Mouse (Mus musculus) heart, adult 11 months (tissue): ENCODE measurements at regions not wholly inside any gene's neighbourhood (a gene's known extent, or its start where the extent isn't known, plus 50 kb on each side); places are given as distances from the start of the nearest gene placed in this dataset.
A peak's percentile ranks its signal among the peaks of the same experiment; 100 is the strongest.

ENCODE experiments used
- DNase-seq: peaks from one replicate; pipeline ENCODE4 v3.0.0; 2022

DNA sequence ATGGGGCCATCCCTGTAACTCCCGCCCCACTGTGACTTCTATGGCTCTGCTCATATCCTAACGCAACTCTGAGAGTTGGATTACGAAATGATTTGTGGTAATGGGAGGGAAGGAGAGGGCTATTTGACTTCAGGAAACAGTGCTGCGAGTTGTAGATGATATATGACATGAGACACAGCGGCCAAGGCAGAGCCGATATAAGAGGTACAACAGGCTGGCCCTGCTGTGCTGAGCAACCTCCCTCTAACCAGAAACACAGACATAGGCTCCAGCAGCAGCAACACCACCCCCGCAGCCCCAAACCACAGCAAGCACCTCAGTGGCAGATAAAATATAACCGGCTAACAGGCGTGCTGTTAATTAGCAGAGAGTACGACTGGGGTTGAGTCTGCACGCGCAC is 312.5 kb upstream of the Mgmt start:
- DNase-seq, result peak; percentile 82

DNA sequence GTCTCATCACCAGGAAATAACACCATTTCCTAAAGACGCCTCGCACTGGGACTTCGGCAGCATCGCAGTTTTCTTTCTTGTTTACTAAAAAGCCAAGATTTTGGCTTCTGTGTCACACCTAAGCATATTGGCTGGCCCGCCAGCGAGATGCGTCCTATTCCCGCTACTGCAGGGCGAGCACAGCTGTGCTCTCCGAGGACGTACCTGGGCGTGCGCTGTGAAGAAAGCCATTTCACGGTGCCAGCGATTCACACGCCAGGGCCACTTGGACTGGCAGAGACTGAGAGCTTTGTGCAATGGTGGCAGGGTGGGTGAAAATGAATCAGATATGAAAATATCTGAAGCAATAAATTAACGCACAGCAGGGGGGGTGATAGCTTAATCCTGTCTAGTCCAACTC is 310.1 kb upstream of the Mgmt start:
- peak; percentile 67 for DNase-seq

DNA sequence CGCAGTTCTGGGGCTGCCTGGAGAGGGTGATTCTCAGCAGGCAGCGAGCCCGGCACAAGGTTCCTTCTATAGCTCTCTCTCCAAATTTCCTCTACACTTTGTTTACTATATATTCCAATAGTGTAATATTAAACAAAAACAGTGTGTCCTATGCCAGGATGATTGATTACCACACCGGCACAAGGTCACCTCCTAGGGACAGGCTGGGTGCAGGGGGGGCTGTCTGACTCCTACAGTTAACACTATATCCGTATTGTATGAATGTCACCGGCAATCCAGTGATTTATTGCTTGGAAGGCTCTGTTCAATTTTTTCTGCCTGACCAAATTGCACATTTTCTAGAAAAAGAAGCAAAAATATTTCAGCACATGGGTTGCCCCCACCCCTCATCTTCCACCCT is 305.9 kb upstream of the Mgmt start:
- DNase-seq, result peak; percentile 79

DNA sequence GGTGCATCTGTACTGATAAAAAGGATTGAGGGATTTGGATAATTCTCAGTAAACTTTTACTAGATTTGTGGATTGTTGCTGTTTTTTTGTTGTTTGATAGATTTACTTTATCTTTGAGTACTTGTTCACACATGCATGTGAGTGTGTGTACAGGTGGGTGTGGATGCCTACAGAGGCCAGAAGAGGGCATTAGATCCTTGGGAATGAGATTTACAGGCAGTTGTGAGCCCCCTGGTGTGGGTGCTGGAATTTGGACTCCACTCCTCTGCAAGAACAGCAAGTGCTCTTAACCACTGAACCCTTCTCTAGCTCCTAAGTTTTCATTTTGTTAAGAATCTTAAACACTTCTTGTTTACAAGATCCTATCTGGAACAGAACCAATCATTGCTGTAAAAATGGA is 303.5 kb upstream of the Mgmt start:
- no peak for DNase-seq

DNA sequence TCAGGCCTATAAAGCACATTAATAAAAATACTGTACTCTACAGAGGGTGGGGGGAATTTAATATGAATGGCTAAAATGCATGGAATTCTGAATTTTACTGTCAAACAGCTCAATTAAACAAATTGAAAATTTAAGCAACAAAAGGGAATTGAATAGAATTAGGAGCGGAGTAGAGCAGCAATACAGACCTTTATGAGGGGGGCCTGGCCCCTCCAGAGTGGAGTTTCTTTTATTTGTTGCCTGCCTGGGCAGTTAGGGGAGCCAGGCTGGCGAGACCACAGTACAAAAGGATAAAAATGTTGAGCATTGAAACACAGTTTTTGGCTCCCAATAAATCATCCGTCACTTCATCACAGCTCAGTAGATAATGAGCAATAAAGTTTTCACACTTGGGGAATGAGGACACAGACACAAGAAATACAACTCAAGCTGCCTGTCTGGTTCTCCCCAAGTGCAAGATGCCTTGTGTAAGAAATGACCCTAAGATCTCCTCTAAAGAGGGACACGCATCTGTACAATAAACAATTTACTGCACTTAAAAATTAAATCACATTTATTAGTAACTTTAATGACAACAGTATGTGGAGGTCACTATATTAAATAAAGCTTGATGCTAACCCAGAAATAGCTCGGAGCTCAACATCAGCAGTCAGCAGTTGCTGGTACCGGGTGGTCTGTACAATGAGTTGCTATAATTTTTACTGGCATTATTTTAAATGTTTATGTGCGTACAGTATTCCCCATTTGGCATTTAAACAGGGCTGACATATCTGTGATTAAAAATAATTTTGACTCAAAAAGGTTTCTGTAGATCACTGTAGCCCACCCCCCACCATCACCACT is 286.9 kb upstream of the Mgmt start:
- DNase-seq, result peak; percentile 16

DNA sequence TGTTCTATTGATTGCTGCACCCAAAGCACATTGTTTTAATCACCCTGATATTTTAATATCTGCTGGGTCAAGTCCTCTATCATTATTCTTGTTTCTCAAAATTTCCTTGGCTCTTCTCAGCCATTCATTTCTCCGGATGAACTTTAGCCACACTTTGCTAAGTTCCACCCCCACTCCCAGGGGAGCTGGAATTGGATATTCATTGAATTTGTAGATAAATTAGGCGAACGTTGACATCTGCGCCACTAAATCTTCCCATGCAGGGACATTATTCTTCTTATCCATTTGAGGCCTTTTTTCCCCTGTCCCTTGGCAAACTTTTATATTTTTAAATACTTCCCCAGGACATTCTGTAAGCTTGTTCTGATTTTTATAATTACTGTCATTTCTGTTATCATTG is 280.9 kb upstream of the Mgmt start:
- peak; percentile 96 for DNase-seq

DNA sequence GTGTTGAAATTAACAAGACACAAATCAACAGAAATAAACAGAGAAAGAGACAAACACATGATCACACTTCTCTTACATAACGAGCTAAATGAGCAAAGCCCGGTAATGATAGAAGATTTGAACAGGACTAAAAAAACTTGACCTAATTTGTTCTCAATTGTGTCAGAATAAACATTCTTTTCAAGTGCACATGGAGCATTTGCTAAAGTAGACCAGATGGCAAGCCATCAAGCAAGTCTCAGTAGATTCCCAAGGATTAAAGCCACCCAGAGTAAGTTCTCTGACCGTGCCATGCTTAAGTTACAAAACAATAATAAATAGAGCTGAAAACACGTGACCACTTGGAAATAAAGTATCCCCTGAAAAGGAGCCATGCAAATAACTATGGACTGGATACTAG is 269.9 kb upstream of the Mgmt start:
- peak; percentile 19 for DNase-seq

DNA sequence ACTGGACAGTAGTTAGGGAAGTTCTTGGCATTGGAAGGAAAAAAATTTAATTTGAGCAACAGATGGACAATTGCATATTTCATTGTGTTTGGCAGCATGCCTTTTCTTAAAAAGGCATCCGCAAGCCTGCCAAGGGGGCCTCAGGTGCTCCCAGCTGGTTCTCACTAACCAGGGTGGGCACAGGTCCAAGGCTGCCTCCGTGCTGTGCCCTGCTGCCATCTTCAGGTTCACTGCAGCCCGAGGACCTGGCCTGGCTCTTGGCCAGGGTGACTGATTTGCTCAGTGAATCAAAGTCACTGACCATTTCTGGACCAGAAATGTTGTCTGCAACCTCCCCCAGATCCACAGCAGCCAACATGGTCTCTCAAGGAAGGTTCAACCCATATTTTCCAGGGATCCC is 263.3 kb upstream of the Mgmt start:
- DNase-seq, result peak; percentile 90

DNA sequence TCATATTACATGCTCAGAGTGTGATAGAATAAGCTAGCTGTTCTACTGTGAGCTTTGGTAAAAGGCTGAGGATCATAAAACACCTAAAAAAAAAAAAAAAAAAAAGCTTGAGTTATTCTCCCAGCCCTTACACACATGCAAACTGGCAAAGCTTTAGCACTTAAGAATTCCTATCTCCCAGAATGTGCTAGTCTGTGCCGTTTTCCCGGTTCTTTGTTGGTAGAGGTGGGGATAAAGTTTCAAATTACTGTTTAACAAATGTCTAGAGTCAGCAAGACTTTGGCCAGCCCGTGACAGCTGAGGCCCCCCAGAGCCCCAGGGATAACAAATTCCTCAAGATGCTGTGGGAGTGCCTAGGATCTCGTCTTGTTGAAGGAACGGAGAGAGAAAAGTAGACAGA is 254.3 kb upstream of the Mgmt start:
- DNase-seq, result peak; percentile 28

DNA sequence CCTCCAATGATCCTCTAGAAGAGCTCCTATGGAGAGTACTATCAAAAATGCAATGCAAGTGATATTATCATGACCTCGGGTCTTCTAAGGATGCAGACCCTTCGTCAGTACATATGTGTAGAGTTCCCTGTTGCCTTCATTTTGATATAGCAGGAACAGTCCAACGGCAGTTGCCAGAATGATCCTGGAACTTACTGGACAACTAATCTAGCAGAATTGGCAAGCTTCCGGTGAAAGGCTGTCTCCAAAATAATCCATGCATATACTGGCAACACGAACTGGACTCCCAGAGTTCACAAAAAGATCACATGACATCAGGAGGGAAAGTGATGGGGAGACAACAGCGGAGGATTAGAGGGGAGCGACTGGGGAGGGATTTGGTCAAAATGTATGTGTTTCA is 253.6 kb upstream of the Mgmt start:
- peak; percentile 65 for DNase-seq

DNA sequence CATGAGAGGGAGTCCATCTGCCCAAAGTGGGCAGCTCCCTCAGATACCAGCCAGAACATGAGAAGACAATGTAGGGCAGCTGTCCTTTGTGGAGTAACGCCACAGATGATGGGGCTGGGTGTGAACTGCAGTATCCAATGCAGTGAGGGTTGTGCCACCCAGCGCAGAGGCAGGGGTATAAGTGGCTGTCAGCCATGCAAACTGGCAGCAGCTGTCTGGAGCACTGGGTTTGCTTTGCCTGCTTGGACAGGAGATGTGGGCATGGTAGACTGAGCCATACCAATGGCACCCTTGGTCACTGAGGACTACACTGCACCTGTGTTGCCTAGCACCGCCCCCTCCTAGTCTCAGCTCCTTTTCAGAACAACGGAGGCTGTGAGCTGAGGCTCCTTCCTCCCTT is 244.6 kb upstream of the Mgmt start:
- peak; percentile 64 for DNase-seq

DNA sequence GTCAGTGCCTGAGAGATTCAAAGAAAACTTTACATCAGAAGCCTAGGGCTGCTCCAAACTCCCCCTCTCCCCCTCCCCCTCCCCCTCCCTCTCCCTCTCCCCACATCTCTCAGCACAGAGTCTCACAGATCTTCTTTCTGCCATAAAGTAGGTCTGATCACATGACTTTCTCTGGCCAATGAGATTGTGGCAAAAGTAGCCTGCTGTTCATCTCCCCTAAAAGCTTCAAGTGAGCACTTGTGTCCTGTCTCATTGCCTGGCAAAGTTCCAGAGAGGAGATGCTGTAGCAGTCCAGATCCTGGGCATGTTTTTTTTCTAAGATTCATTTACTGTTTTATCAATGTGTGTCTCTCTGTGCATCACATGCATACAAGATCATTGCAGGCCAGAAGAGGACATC is 234.5 kb upstream of the Mgmt start:
- DNase-seq, result peak; percentile 27

DNA sequence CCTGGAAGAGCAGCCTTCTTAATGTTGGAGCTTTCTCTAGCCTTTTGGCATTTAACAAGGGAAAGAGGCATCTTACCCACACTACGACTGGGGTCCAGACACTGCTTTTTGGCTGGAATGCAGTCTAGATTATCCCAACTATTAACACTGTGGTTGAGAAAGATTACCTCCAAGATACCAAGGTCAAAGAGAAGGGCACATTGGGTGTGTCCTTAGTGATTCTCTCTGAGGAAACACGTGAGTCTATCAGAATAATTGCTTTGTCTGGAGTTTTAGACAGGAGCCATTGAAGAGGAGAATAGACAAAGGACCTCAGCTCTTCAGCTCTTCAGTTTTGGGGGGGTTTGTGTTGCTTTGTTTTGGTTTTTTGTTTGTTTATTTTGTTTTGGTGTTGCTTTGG is 234.0 kb upstream of the Mgmt start:
- no peak for DNase-seq

DNA sequence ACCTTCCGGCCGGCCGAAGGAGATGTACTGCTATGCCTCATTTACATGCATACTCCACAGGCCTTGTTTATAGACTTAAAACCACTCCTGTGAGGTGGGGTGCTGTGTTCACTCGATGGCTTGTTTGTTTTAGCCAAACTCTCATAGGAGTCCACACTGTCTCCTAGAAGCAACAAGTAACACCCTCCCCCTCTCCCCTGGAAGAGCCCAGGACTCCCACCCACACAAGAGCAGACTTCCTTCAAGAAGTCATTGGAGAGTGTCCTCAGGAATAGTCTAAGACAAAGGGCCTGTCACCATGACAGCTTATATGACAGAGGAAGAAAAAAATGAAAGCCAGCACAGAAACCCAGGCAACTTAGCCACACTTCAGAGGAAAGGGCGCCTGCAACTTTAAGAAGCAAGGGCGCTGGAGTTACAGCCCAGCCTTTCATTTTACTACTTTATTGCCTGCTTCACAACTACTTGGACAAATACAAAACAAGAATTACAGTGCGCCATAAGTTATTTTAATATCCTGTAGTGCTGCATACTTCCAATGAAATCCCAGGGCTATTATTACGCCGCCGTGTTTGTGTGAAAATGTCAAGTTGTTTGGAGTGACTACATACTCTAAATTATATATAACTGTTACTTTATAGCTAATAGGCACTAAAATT is 229.9 kb upstream of the Mgmt start:
- DNase-seq, result peak; percentile 46

DNA sequence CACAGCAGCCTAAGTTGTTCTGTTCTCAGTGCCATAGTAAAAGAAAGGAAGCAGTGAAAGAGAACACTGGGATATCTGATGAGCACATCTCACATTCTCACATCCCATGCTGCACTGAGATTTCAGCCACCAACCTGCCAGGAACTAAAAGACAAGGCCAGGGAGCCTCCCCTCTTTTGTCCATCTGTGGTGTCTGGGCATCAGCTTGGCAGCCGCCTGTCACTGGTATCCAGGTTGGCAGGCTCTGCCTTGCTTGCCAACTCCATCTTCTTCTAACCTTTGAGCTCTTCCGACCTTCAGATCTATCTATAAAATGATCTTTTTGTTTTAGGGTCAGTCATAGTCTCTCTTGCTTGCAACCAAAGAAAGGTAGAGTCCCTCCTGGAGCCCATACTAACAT is 228.5 kb upstream of the Mgmt start:
- peak; percentile 77 for DNase-seq

DNA sequence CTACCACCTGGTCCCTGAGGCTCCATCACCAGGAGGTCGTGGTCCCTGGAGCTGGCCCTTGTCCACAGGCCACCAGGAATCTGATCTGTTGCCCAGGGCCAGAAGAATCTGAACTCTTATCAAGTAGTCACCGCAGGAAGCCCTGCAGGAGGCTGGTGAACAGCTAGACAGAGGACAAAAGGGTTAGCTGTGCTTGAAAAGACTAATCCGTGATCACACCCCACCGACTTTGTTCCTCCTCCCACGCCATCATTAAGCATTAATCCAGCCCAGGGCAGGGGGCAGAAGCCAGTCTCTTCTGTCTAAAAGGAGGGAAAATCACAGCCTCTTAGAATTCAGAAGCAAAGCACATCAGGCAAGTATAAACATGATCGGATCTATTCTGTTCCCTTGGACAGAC is 227.7 kb upstream of the Mgmt start:
- DNase-seq, result peak; percentile 52

DNA sequence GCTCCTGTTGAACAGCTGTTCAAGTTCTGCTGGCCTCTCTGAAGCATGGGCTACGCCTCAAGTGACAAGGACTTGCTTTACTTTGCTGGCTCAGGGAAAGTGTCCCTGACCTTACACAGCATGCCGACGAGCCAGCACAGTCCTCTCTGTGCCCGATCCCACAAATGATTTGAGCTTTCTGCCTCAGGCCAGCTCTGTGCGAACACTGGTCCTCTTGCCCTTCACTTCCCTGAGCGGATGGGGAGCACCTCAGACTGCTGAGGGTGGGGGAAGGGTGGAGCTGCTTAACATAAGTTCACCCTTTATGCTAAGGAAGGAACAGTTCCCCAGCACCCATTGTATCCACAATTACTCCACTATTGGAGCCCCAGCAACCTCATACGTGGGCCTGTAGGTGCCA is 223.7 kb upstream of the Mgmt start:
- peak; percentile 79 for DNase-seq

DNA sequence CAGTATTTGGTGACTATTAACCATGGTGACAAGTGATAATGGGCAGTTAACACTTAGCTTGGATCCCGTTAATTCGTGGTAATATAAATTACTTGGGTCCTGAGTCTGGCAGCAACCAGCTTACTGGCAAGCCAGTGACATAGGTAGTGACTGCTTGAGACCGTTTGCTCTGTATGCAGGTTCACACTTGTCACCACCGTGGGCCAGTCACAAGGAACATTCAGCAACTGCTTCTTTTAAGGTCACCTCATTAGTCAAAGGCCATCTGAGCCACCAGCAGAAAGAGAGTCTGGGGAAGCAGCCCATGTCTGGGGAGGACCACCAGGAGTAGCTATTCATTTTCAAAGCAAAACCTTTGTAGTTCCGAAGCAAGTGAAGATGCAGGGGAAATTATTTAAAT is 220.3 kb upstream of the Mgmt start:
- peak; percentile 33 for DNase-seq

DNA sequence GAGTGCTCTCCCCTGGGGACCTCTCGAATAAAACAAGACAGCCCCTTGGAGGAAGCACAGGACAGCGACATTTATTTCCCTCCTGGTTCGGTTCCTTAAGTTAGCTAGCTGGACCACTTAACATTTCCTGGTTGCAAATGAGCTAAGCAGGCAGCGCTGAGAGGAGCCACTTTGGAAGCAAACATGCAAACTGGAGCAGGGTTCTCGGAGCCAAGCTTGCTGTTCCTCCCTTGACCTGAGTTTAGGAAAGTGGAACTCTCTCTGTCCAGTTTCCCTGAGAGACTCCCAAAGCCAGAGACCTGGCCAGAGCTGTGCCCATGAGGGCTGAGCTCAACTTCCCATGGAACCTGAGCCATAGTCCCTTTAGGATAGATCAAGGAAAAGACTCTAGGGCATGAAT is 219.4 kb upstream of the Mgmt start:
- DNase-seq, result peak; percentile 94

DNA sequence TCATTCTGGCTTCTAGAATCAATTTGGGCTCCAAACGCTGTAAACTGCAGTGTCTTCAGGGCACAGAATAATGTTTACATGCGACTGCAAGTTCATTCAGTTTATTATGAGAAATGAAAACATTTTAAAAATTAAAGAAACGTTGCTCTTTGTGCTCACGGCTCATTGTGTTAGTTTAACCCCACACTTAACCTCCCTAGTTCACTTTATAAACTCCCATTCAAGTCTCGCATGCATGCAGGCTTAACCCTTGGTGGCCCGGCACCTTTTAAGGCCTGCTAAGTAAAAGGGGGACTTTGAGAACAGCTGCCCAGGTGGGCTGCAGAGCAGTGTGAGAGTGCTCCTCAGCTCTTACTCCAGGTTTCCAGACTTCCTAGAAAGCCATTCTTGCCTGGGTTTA is 218.3 kb upstream of the Mgmt start:
- peak; percentile 15 for DNase-seq

DNA sequence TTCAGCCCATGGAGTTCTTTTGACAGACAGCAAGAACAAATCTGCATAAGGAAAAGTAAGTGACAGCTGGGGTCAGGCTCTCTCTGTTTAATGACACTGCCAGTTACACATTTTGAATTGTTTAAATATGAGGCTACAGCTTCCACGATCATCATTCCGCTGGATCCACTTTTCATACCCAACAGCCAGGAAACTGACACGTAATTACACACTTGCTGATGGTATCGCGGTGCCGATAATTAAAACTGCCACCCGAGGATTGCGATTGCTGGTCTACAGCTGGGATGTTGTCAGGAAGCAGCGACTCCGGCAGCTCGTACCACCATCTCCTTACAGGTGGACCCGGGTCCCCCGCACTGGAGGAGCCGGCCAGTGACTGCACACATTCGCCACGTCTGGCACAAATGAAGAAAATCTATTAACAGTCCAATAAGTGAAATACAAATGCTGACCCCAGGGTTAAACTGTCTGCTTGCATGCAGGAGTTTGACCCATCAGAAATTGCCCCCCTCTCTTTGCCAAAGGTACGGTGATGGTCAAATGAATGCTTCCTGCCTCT is 217.3 kb upstream of the Mgmt start:
- DNase-seq, result peak; percentile 65

DNA sequence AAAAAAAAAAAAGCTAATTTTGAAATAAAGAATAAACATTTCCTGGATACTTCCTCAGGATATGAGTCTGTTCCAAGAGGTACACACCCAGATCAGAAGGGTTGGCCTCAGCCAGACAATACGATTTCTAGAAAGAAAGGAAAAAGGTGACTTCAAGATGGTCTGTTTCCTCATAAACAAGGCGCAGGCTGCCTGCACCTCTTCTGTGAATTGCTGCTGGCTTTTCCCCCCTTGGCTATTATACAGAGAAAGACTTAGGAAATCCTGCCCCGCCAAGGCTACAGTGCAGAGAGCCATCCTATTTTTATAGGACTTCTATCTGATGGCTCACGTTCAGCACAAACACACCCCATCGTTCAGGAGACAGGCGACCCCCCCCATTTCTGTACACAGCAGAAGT is 204.8 kb upstream of the Mgmt start:
- peak; percentile 97 for DNase-seq

DNA sequence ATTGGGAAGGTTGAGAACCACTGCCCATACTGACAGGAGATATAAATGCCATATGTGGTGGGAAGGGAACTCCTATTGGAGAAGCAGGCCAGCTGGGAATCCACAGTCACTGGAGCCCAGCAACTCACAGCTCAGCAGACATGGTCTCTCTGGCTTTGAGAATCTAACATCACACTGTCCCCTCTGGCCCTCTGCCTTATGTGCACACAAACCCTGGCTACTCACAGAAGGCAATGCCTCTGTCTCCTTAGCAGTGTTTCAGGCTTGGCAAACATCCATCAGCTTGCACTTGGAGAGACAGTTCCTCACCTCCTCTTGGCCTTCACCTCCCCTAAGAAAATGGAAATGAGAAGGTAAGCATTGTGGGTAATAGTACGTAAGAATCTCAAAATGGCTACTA is 188.2 kb upstream of the Mgmt start:
- DNase-seq, result peak; percentile 78
